Mouse (Mus musculus) 416B (cell line): ENCODE measurements around the gene Hrh2.

Source experiments
- DNase-seq: peaks from one replicate; pipeline ENCODE4 v3.0.0; 2011; ENCODE audit warnings: low read depth

The Hrh2 gene

GRCm38 (mm10) chr13:54215777-54216316, 23.9 kb downstream of the Hrh2 start:
- DNase-seq: peak; percentile 86

DNA sequence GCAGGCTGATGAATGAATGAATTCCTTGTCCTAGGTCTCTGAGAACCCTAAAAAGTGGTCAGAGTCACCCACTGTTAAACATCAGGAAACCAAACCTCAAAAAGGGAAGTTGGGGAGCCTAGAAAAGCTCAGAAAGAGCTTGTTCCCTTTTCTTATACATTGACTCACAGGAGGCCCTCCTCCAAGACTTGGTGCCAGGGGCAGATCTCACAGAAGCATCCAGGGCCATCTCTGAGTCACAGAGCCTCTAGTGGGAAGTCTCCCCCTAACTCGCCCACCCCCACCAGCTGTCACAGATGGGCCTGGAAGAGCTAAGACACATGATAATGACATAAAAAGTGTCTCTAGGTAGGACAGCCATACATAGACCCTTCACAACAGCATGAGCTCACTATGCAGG, 26.4 kb downstream of the Hrh2 start:
- peak; percentile 96 for DNase-seq

DNA sequence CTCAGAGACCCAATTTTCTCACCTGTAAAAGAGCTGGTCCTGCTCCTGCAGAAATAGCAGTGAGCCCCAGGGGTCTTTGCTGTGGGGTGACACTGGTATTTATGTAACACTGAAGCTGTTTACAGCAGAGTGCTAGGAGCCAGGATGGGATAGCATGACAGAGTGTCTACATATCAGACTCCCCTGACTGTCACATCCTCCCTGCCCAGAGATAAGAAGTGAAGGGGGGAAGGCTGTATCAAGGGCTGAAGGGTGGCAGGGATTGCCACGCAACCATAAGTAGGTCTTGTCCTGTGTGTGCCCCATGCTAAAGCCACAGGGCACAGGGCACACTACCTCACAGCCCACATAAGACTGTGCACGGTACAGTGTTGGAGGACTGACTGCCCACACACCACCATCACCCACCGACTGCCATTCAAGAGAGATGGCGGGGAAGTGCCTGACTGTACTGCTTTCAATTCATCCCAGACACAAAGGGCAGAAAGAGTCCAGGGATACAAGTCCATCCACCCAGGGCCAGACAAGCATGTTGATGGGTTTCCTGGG, 29.8 kb downstream of the Hrh2 start:
- no peak for DNase-seq

DNA sequence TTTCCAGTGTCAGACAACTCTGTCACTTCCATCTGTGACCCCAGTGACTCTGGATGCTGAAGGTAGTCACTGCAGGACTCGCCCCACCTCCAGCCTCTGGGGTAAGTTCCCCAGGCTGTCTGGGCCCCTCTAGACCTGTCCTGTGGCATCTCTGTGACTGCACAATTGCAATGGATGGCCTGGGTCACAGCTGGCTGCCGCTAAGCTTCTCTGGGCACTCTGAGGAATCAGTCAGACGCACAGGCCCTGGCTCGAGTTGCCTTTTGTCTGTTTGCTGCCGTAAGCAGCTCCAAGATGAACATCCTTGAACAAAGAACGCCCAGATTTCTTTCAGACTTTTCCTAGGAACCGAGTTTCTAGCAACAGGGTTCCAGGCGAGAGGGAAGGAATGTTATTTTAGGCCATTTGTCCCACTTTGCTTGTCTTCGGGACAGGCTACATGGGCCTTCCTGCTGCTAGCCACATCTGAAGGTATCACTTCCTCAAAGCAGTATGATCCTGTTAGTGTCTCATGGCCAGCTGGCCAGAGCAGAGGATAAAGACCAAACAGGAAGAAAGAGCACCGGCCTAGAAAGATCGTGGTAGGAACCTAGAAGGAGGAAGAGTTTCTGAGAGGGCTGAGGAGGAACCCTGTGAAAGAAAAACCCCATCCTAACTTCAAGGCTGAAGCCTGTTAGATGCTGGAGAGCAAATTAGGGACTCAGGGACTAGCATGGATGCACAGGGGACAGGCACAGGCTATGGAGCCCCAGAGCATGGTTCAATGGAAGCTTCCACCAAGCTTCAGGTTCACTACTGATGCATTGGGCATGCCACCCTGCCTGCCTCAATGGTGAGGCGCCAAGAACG, 31.2 kb downstream of the Hrh2 start:
- DNase-seq: peak; percentile 66

DNA sequence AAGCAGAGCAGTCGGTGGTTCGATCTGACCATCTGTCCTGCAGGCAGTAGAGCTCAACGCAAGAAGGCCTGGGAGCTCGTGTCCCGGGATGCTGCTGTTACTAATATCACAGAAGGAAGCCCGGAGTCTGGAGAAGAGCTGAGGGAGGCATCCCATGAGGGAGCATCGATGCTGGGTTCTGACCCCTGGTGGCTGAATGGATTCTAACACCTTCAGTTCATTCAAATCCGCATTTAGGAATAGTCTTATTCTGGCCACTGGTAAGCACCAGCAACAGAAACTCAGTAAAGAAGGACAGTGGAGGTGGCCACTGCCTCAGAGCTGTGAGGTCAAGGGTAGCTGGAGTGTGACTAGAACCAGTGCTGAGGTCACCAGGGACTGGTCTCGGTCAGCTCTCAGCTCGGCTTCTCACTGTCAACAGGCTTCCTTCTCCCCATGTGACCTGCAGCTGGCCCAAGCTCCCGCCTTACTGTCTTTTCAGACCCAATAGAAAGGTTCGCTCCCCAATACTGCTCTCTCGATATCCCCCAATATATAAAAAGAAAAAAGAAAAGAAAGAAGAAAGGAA, 36.1 kb downstream of the Hrh2 start:
- peak; percentile 59 for DNase-seq

- no peak for DNase-seq
Measured at GRCm38 (mm10) chr13:54230081-54230480, 38.2 kb downstream of the Hrh2 start.

DNA sequence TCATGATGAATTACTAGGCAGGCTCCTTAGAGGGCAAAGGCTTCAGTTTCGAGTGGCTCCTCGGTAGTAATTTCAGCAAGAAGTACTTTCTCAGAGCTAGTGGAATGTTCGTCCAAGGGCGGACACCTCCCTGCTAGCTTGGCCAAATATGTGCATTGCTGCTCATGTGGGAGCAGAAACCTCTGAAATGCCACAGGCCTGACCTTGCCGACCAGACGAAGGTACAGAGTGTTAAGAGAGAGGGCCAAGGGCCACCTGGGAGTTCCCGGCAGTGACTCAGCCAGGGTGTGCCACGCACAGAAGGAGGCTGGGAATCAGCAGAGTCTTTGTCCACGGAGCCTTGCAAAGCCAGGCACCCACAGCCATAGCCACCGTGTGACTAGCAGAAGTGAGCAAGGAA, 39.9 kb downstream of the Hrh2 start:
- no peak for DNase-seq

DNA sequence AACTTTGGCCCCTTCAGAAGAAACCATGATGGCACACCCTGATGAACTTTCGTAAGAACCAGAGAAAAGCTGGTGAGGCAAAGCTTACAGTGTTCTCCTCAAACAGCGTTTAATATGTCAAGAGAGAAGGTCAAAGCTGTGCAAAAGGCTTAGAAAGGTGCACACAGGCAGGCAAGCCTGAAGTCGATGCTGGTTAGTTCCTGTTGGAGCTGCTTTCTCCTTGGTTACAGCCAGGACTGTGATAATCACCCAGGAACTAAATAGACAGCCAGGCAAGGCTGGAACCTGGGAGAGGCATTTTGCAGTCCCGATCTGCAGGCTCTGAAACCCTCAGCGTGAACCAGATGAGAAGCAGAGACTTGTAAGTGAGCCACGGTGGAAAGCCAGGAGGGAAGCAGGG, 45.6 kb downstream of the Hrh2 start:
- no peak for DNase-seq

- no peak for DNase-seq
Measured at GRCm38 (mm10) chr13:54238585-54239323, 46.8 kb downstream of the Hrh2 start.

GRCm38 (mm10) chr13:54242380-54242779, 50.5 kb downstream of the Hrh2 start:
- DNase-seq: peak; percentile 84

DNA sequence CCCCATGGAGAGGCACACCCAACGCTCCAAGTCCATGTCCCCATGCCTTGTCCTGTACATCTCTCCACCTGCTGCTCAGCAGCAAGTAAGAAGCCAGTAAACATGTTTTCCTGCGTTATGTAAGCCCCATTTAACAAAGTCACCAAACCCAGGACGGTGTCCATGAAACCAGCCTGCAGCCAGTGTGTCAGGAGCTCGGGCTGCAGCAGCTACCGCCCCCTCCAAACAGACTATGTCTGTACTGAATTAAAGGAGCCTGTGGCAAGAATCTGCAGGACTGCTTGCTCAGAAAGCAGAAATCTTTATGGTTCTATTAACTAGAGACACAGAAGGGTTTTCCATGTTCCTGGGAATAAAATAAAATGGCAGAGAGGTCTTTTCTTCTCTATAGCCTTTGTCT, 53.3 kb downstream of the Hrh2 start:
- no peak for DNase-seq

- peak; percentile 81 for DNase-seq
Measured at GRCm38 (mm10) chr13:54247545-54247944, 55.6 kb downstream of the Hrh2 start.

GRCm38 (mm10) chr13:54248436-54248995, 56.6 kb downstream of the Hrh2 start:
- no peak for DNase-seq

DNA sequence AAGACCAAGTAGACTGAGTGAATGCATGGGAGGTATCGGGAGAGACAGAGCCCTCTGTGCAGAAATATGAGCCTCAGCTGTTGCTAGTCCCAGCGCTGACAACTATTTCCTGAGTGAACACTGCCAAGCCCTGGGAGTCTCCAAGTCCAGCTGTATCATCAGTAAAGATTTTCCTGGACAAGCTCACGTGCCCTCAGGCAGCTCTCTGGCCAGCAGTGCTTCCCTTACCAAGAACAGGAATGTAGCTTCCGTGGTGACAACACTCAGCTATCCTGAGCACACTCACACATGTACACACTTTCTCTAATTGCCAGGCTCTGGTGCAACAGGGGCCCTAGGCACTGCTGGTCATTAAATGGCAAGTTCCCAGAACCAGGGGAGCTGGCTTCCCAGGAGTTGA, 57.1 kb downstream of the Hrh2 start:
- DNase-seq: no peak

DNA sequence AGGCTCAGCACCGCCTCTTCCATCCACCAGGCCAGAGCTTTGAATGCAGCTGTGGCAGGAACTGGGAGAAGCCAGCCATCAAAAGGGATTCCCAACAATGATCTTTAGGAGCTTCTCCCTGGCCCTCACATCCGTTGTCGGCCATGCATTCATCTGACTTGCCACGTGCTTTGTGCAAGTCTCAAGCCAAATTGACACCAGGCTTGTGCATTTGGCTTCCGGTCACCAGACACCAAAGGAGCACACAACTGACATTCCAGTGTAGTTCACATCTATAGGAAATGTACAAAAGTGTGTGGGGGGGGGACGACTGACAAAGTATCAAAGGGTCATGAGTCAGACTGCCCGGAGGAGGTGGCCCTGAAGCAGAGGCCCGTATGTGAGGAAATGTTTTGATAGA, 58.4 kb downstream of the Hrh2 start:
- peak; percentile 20 for DNase-seq

DNA sequence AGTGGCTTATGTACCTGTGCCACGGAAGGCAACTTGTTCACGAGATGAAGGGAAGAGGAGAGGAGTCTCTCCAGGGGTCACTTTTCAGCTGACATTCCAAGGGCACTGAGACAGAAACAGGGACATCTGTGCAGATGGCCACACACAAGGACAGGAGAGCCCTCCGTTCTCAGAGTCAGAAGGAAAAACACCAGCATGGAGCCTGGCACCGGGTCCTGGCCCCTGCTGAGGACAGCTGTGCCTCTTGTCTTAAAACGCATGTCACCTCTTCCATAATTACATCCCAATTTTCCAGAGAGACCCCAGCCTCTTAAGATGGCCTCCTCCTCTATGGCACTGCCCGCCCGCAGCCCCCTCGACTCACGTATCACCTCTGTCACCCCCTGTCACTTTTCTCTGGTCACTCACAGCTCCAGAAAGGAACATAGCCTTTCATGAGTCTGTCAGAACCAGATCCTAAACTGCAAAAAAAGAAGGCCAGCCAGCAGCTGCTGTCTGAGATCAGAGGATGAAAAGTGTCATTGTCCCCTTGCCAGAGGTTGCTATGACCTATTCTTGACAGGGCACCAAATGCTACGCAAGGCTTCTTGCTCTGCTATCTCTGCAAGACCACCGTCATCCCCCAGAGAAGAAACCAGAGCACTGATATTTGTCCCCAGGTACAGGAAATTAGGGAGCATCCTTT, 59.8 kb downstream of the Hrh2 start:
- no peak for DNase-seq

DNA sequence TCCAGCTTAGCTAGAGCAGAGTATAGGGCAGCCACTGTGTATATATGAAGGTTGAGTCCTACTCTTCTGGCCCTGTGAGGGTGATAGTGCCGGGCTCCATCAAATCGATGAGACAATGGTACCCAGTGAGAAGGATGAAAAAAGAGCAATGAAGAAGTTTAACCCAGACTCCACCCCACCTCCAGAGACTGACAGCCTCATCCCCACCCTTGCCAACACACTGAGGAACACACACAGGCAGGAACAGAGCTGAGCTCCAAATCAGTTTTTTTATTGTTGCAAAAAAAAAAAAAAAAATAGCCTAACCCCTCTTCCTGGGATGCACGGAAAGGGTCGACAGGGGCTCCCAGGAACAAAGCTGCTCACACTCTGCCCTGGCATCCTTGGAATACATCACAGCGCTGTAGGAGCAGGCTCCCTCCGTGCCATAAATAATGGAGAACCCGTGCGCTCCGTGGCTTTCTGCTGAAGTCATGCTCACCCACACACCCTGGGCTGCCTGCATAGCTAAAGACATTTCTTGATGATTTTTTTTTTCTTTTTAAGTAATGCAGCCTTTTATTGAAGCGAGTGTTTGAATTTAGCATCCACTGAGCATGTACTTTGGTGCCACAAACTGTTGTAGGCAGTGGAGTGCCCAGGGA, 65.8 kb downstream of the Hrh2 start:
- no peak for DNase-seq

- no peak for DNase-seq
Measured at GRCm38 (mm10) chr13:54258231-54258743, 66.4 kb downstream of the Hrh2 start.

DNA sequence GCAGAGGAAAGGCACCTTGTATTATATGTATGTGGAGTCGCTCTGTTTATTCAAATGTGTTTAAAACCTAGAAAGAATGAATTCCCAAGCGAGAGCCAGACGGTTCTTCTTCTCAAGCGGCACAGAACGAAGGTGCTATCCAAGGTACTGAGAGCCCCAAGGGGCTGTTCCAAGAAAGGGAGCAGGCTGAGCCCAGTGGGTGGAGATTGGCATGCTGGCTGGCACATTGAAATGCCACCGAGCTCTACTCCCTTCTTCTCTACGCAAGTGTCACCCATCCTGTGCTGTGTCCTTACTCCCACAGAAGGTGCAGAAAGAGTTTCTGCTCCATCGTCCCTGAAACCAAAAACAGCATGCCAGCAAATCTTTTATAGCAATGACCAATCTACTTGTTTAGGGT, 68.4 kb downstream of the Hrh2 start:
- peak; percentile 24 for DNase-seq

- no peak for DNase-seq
Measured at GRCm38 (mm10) chr13:54262741-54263510, 71.0 kb downstream of the Hrh2 start.
